Mouse (Mus musculus): ENCODE data around the gene Ddx23. TPM values are rescaled to one million over a fixed set of nuclear protein-coding genes. Genes with fewer than 3 reads are reported as not detected.
A peak's percentile ranks its signal among the peaks of the same experiment; 100 is the strongest.

The Ddx23 gene
- polyA plus RNA-seq, 1 experiment from 2014 or later, result 24.7 TPM

GRCm38 (mm10) chr15:98683746-98684145 lies 21.1 kb upstream of the Ddx23 start:
- ATAC-seq (ENCODE audit: insufficient number of reproducible peaks, low FRiP score, low TSS enrichment, low read depth), result no peak
- no peak overlapping the region for H3K27ac ChIP-seq
- no peaks in the 10 kb centered on the region for H3K4me1 ChIP-seq
- H3K9ac ChIP-seq, result no peak overlapping the region
- peaks cover 4% of the 10 kb centered on the region; the same call in 1 of the 2 replicates for H3K27me3 ChIP-seq
- H3K4me2 ChIP-seq, result no peak overlapping the region
- 71% methylated on average over 1 of the region's 1 CpGs for WGBS
- H3K9me3 ChIP-seq, result no peaks in the 10 kb centered on the region
- no peak overlapping the region for H3K4me3 ChIP-seq
- no peaks in the 10 kb centered on the region for H3K36me3 ChIP-seq

GRCm38 (mm10) chr15:98683177-98683576 lies 20.5 kb upstream of the Ddx23 start:
- ATAC-seq (ENCODE audit: insufficient number of reproducible peaks, low FRiP score, low TSS enrichment, low read depth), result no peak
- no peak overlapping the region for H3K9ac ChIP-seq
- H3K4me2 ChIP-seq, result no peak overlapping the region
- H3K4me3 ChIP-seq, result no peak overlapping the region
- no peak overlapping the region for H3K27ac ChIP-seq
- no peaks in the 10 kb centered on the region for H3K36me3 ChIP-seq
- H3K9me3 ChIP-seq, result no peaks in the 10 kb centered on the region
- no peaks in the 10 kb centered on the region for H3K4me1 ChIP-seq
- 50% methylated on average over 10 of the region's 10 CpGs for WGBS
- peaks cover 9% of the 10 kb centered on the region for H3K27me3 ChIP-seq

DNA sequence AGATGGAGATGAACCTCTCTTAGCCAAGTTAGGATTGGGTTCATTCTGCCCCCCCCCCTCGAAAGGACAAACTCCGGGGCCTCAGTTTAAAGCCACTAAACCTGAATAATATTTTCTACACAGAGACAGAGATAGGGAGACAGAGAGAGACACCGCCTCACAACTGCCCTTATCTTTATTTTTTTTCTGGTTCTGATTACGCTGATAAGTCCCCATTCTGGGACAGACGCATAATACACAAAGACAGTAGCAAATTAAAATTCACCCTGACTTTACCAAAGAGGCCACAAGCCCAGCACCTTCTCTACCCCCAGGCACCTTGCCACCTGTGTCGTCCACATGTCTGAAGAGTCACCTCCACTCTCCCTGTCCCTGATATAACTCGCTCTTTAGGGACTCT lies 18.9 kb upstream of the Ddx23 start:
- H3K27me3 ChIP-seq, result peaks cover 20% of the 10 kb centered on the region
- no peaks in the 10 kb centered on the region for H3K36me3 ChIP-seq
- 79% methylated on average over 7 of the region's 7 CpGs for WGBS
- no peak overlapping the region for H3K4me3 ChIP-seq
- peaks cover 6% of the 10 kb centered on the region for H3K4me1 ChIP-seq
- ATAC-seq (ENCODE audit: insufficient number of reproducible peaks, low FRiP score, low TSS enrichment, low read depth), result no peak
- no peak overlapping the region for H3K27ac ChIP-seq
- no peak overlapping the region for H3K4me2 ChIP-seq
- H3K9ac ChIP-seq, result no peak overlapping the region
- no peaks in the 10 kb centered on the region for H3K9me3 ChIP-seq

DNA sequence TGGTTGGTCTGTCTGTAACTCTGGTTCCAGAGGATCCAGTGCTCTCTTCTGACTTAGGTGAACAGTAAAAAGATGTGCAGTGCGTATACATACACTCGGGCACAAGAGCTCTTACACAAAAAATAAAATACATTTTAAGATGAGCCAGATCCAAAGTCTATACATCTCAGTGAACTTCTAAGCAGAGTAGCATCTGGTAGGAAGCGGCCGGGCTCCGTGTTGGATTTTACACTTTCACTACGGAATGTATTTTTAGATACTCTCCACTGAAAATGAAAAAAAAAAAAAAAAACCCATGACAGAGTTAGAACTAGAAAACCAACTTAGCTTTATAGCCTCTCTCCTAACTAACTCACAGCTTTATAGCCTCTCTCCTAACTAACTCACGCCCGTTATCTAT lies 18.0 kb upstream of the Ddx23 start:
- 74% methylated on average over 8 of the region's 8 CpGs for WGBS
- Histone ChIP-seq H3K9me3 (no peaks in the 10 kb centered on the region), H3K27me3 (peaks cover 30% of the 10 kb centered on the region), H3K4me1 (peaks cover 16% of the 10 kb centered on the region), H3K4me3 (no peak overlapping the region), H3K27ac (no peak overlapping the region), H3K4me2 (no peak overlapping the region), H3K36me3 (no peaks in the 10 kb centered on the region), H3K9ac (no peak overlapping the region)
- ATAC-seq (ENCODE audit: insufficient number of reproducible peaks, low FRiP score, low TSS enrichment, low read depth), result no peak

DNA sequence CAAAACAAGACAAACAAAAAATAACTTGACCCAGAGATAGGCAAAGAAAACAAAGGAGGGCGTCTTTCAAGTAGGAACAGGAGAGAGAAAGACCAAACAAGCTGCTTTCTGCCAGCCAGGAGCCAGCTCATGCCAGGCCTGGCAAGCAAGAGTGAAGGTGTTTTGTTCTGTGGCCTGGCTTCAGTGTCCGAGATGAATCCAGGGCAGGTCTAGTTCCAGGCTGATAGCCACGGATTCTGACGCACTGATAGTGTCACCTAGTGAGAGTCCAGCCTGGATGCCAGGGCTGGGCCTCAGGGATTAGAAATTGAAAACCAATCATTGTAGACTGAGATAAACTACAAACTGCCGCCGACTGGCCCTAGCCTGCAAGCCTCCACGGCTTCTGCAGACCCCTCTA lies 15.3 kb upstream of the Ddx23 start:
- Histone ChIP-seq H3K9me3 (no peaks in the 10 kb centered on the region), H3K9ac (no peak overlapping the region), H3K27me3 (peaks cover 52% of the 10 kb centered on the region), H3K36me3 (no peaks in the 10 kb centered on the region), H3K4me3 (no peak overlapping the region), H3K4me2 (no peak overlapping the region), H3K27ac (no peak overlapping the region), H3K4me1 (peaks cover 30% of the 10 kb centered on the region)
- 72% methylated on average over 7 of the region's 7 CpGs for WGBS
- ATAC-seq (ENCODE audit: insufficient number of reproducible peaks, low FRiP score, low TSS enrichment, low read depth), result no peak

DNA sequence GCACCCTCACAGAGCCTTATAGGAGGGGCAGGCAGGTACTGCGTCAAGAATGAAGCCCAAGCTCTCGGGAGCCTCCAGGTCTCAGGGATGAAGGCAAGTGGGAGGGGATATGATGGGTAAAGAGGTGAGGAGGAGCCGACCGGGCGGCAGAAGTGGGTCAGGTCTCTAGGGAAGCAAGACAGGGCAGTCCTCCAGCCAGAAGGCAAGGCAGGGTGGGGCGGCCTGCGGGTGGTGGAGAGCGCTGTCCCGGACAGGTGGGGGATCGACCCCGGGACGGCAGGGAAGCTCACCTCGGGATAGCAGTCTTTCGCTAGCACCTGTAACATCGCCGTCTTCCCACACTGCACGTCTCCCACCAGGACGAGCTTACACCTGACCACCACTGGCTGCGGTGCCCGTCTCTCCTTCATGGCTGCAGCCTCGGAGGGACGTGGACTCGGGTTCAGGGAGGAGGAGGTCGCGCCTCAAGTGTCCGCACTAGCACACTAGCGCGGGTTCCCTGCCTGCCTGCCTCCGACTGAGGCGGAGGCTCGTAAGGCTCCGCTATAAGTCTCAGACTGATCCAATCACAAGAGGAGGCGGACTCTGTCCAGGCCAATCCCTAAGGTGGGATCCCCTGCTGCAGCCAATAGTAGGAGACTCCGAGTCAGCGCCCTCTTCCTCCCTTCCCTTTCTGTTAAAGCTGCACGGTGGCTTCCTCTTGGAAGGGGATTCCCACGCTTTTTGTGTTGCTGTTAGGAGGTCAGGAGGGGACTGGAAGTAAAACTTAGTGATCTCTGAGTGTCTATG lies 14.4 kb upstream of the Ddx23 start, which contains the start of gene Rnd1:
Gene Rnd1, minus strand, starts transcription at position 522 of the 789 bp plus-strand sequence.
- H3K9me3 ChIP-seq, result no peaks in the 10 kb centered on the region
- peak within 1 kb of the TSS; percentile 39 for H3K4me3 ChIP-seq
- no peak within 1 kb of the TSS for H3K27ac ChIP-seq
- peak; percentile 95 for ATAC-seq (ENCODE audit: insufficient number of reproducible peaks, low FRiP score, low TSS enrichment, low read depth)
- H3K27me3 ChIP-seq, result peaks cover 52% of the 10 kb centered on the region
- peaks cover 30% of the 10 kb centered on the region for H3K4me1 ChIP-seq
- no peaks in the 10 kb centered on the region for H3K36me3 ChIP-seq
- peak within 1 kb of the TSS; percentile 77 for H3K4me2 ChIP-seq
- no peak within 1 kb of the TSS for H3K9ac ChIP-seq
- under 1% methylated on average over 37 of the region's 37 CpGs for WGBS

GRCm38 (mm10) chr15:98676471-98676870 lies 13.8 kb upstream of the Ddx23 start:
- no peak overlapping the region for H3K9ac ChIP-seq
- H3K9me3 ChIP-seq, result no peaks in the 10 kb centered on the region
- peaks cover 30% of the 10 kb centered on the region for H3K4me1 ChIP-seq
- WGBS, result 3% methylated on average over 9 of the region's 9 CpGs
- ATAC-seq (ENCODE audit: insufficient number of reproducible peaks, low FRiP score, low TSS enrichment, low read depth), result no peak
- peak overlapping the region; percentile 39; the same call in 1 of the 2 replicates for H3K4me3 ChIP-seq
- H3K4me2 ChIP-seq, result peak overlapping the region; percentile 77
- no peaks in the 10 kb centered on the region for H3K36me3 ChIP-seq
- H3K27ac ChIP-seq, result no peak overlapping the region
- H3K27me3 ChIP-seq, result peaks cover 52% of the 10 kb centered on the region

DNA sequence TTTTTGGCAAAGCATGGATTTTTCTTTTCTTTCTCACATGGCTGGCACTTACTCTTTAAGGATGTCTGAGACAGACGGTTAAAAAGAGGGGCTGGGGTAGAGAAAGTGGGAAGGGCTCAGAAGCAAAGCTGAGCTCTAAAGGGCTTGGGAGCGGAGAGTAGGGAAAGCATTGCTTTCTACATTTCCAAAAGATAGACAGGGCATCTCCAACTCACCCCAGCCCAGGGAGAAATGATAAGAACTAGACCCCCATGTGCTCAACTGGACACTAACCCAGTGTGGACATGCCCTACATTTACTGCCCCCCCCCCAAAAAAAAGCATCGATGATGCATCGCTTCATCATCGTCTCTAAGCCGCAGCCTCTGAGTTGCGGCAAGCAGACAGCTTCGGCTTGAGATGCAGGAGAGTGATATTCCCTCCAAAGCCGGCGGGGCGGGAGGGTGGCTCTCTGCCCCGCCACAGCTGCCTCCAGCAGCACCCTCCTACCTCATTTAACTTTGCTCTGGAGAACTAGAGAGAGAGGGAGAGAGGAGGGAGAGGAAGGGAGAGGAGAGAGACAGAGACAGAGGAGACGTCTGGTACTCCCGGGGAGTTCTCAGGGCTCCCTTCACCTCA lies 13.0 kb upstream of the Ddx23 start:
- no peak for ATAC-seq (ENCODE audit: insufficient number of reproducible peaks, low FRiP score, low TSS enrichment, low read depth)
- Histone ChIP-seq H3K27ac (no peak overlapping the region), H3K4me1 (peaks cover 30% of the 10 kb centered on the region), H3K9ac (no peak overlapping the region), H3K36me3 (no peaks in the 10 kb centered on the region), H3K4me2 (peak overlapping the region; percentile 30), H3K27me3 (peaks cover 52% of the 10 kb centered on the region), H3K9me3 (no peaks in the 10 kb centered on the region), H3K4me3 (peak overlapping the region; percentile 39)
- WGBS, result 4% methylated on average over 14 of the region's 14 CpGs

- no peak overlapping the region for H3K27ac ChIP-seq
- peaks cover 52% of the 10 kb centered on the region for H3K27me3 ChIP-seq
- WGBS, result 15% methylated on average over 11 of the region's 11 CpGs
- no peak overlapping the region for H3K9ac ChIP-seq
- no peak for ATAC-seq (ENCODE audit: insufficient number of reproducible peaks, low FRiP score, low TSS enrichment, low read depth)
- H3K9me3 ChIP-seq, result no peaks in the 10 kb centered on the region
- peak overlapping the region; percentile 9; the same call in 1 of the 2 replicates for H3K4me3 ChIP-seq
- H3K4me1 ChIP-seq, result peaks cover 30% of the 10 kb centered on the region
- H3K36me3 ChIP-seq, result no peaks in the 10 kb centered on the region
- peak overlapping the region; percentile 4; the same call in 1 of the 2 replicates for H3K4me2 ChIP-seq
Measured at GRCm38 (mm10) chr15:98674994-98675545, 12.4 kb upstream of the Ddx23 start.

DNA sequence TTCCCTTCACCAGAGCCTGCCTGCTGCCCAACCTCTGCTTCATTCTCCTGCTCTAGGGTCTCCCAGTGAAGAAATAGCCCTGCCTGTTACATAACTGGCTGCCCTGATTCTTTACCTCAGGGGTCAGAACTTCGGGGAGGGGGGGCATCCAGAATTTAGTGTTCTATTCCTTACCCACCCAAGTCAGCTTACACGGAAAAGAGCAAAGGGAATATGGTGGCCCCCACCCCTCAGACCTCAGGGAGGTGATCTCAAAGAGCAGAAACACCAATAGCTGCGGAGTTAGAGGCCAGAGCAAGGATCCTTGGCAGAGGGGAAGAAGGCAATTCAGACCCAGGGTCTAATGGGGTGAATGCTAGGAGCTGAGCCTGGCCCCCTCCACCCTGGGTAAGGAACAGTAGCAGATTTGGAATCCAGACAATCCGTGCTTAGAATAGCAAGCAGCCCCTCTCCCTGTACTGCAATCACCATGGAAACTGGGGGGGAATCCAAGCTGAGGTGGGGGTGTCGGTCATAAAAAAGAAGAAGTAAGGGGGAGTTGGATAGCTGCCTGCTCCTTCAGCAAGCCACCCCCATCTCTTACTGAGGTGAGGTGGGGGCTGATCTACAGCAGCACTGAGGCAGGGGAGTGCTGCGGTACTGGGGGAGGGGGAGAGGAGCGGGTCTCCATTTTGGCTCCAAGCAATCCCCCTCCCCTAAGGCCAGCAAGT lies 11.7 kb upstream of the Ddx23 start:
- WGBS, result 22% methylated on average over 7 of the region's 7 CpGs
- H3K27me3 ChIP-seq, result peaks cover 52% of the 10 kb centered on the region
- H3K9ac ChIP-seq, result no peak overlapping the region
- H3K4me2 ChIP-seq, result peak overlapping the region; percentile 4; the same call in 1 of the 2 replicates
- no peaks in the 10 kb centered on the region for H3K9me3 ChIP-seq
- no peak for ATAC-seq (ENCODE audit: insufficient number of reproducible peaks, low FRiP score, low TSS enrichment, low read depth)
- no peak overlapping the region for H3K4me3 ChIP-seq
- H3K36me3 ChIP-seq, result no peaks in the 10 kb centered on the region
- H3K27ac ChIP-seq, result no peak overlapping the region
- H3K4me1 ChIP-seq, result peaks cover 30% of the 10 kb centered on the region

- H3K27ac ChIP-seq, result no peak overlapping the region
- WGBS, result 75% methylated on average over 7 of the region's 7 CpGs
- no peak overlapping the region for H3K4me2 ChIP-seq
- H3K4me1 ChIP-seq, result peaks cover 30% of the 10 kb centered on the region
- no peak overlapping the region for H3K9ac ChIP-seq
- H3K36me3 ChIP-seq, result no peaks in the 10 kb centered on the region
- no peaks in the 10 kb centered on the region for H3K9me3 ChIP-seq
- peaks cover 48% of the 10 kb centered on the region for H3K27me3 ChIP-seq
- ATAC-seq (ENCODE audit: insufficient number of reproducible peaks, low FRiP score, low TSS enrichment, low read depth), result no peak
- H3K4me3 ChIP-seq, result no peak overlapping the region
Measured at GRCm38 (mm10) chr15:98673732-98674131, 11.0 kb upstream of the Ddx23 start.
